Mouse (Mus musculus) retina, postnatal 1 day (tissue): ENCODE measurements at regions not wholly inside any gene's neighbourhood (a gene's known extent, or its start where the extent isn't known, plus 50 kb on each side); places are given as distances from the start of the nearest gene placed in this dataset.
A peak's percentile ranks its signal among the peaks of the same experiment; 100 is the strongest.

ENCODE experiments used
- DNase-seq: peaks from one replicate; pipeline ENCODE4 v3.0.0-alpha.2; 2012

GRCm38 (mm10) chr13:73405720-73406629, 61.0 kb upstream of the Lpcat1 start:
- peak; percentile 67 for DNase-seq

GRCm38 (mm10) chr13:73400921-73401320, 66.1 kb upstream of the Lpcat1 start:
- DNase-seq = no peak

GRCm38 (mm10) chr13:73397033-73397432, 68.7 kb upstream of the Ndufs6 start:
- DNase-seq = peak; percentile 41

- DNase-seq = peak; percentile 43
These were observed 67.5 kb upstream of the Ndufs6 start for GRCm38 (mm10) chr13:73395856-73396255.

- DNase-seq = no peak
These were observed 60.7 kb upstream of the Ndufs6 start for GRCm38 (mm10) chr13:73389051-73389450.

DNA sequence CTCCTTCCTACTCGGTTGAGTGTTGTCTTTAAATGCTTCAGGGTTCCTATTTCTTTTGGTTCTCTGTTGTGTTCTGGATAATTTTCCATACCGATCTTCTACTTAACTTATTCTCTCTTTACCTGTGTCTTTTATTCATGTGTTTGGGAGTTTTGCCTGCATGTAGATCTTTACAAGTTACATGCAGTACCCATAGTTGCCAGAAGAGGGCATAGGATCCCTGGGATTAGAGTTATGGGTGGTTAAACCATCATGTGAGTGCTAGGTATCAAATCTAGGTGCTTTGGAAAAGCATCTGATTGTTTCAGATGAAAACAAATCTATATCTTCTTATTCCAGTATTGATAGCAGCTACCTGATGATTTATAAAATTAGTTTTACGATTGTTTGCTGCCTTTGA, 55.2 kb upstream of the Ndufs6 start:
- DNase-seq = peak; percentile 40
